Mouse (Mus musculus) midbrain, embryonic 13.5 days (tissue): ENCODE data around the gene Olfr376. TPM values are rescaled to one million over a fixed set of nuclear protein-coding genes. Genes with fewer than 3 reads are reported as not detected.

Experiments
- polyA plus RNA-seq: library from polyadenylated mRNA; unstranded; fragments of >200 nt; fragmentation: Nextera tagmentation; extraction: Ambion mirVana; gene quantifications from 2 replicates; pipeline ENCODE4 v1.2.1, GENCODE M21; 2015

Gene Olfr376
- polyA plus RNA-seq, 1 experiment from 2014 or later: not detected

Other genes with a start within 250 kb of the Olfr376 start
- 5.2 and 5.6 TPM in 2 replicates for gene Haspin, start 233.0 kb upstream of the Olfr376 start, polyA plus RNA-seq
- gene P2rx5, start 210.8 kb upstream of the Olfr376 start, polyA plus RNA-seq: 0.20 and 0.31 TPM in 2 replicates
- gene Emc6, start 194.2 kb upstream of the Olfr376 start, polyA plus RNA-seq: 122 and 123 TPM in 2 replicates
- 193 and 195 TPM in 2 replicates for gene Tax1bp3, start 194.2 kb upstream of the Olfr376 start, polyA plus RNA-seq
- gene Ctns, start 172.2 kb upstream of the Olfr376 start, polyA plus RNA-seq: 21.1 and 22.1 TPM in 2 replicates
- gene Shpk, start 171.8 kb upstream of the Olfr376 start, polyA plus RNA-seq: 1.7 and 1.8 TPM in 2 replicates
- 0.18 and 0.22 TPM in 2 replicates for gene Trpv1, start 137.0 kb upstream of the Olfr376 start, polyA plus RNA-seq
- gene Trpv3, start 103.9 kb upstream of the Olfr376 start, polyA plus RNA-seq: not detected in 2 replicates
- 0.36 and 0.40 TPM in 2 replicates for gene Aspa, start 41.6 kb upstream of the Olfr376 start, polyA plus RNA-seq
- gene Gm49340, start 41.5 kb upstream of the Olfr376 start, polyA plus RNA-seq: not detected in 2 replicates
- not detected in 2 replicates for gene Spata22, start 41.5 kb upstream of the Olfr376 start, polyA plus RNA-seq
- gene Olfr20, start 20.5 kb upstream of the Olfr376 start, polyA plus RNA-seq: not detected in 2 replicates
- not detected in 2 replicates for gene Olfr1, start 28.4 kb downstream of the Olfr376 start, polyA plus RNA-seq
- not detected in 2 replicates for gene Olfr378, start 57.2 kb downstream of the Olfr376 start, polyA plus RNA-seq
- not detected in 2 replicates for gene Olfr380, start 86.3 kb downstream of the Olfr376 start, polyA plus RNA-seq
- not detected in 2 replicates for gene Olfr381, start 120.4 kb downstream of the Olfr376 start, polyA plus RNA-seq
- not detected in 2 replicates for gene Olfr382, start 146.0 kb downstream of the Olfr376 start, polyA plus RNA-seq
- gene Olfr385, start 221.8 kb downstream of the Olfr376 start, polyA plus RNA-seq: not detected in 2 replicates
- gene Olfr384, start 227.3 kb downstream of the Olfr376 start, polyA plus RNA-seq: not detected in 2 replicates